Mouse (Mus musculus) limb, embryonic 14.5 days (tissue): Measurements from ENCODE around the gene Gm5244. TPM values are rescaled to one million over a fixed set of nuclear protein-coding genes. Genes with fewer than 3 reads are reported as not detected.

Experiments
- ATAC-seq: fragments of 200-750 bp; cut with Nextera tagmentation; 2 replicates; pipeline ENCODE4 v1.8.0; 2017; ENCODE audit warnings: low read depth, moderate number of reproducible peaks, moderate TSS enrichment; ENCODE audit not compliant: low FRiP score
- DNase-seq: peaks from one replicate; pipeline ENCODE4 v3.0.0-alpha.2; 2015; ENCODE audit warnings: low spot score
- H3K27ac ChIP-seq: fragments of 300-500 bp; sonication (generic); replicated peaks from 2 replicates; pipeline ENCODE4 v1.5.1; 2014; ENCODE audit warnings: low read depth, mild to moderate bottlenecking, low read length, moderate library complexity, mixed read lengths
- H3K27me3 ChIP-seq: fragments of 300-500 bp; sonication (generic); 2 replicates; pipeline ENCODE4 v1.6.1; 2014; ENCODE audit warnings: low read length, mixed read lengths; ENCODE audit not compliant: control insufficient read depth, insufficient read depth
- H3K36me3 ChIP-seq: fragments of 300-500 bp; sonication (generic); 2 replicates; pipeline ENCODE4 v1.6.1; 2014; ENCODE audit warnings: mild to moderate bottlenecking, low read length, moderate library complexity, mixed read lengths; ENCODE audit not compliant: control insufficient read depth, insufficient read depth
- H3K4me1 ChIP-seq: fragments of 300-500 bp; sonication (generic); 2 replicates; pipeline ENCODE4 v1.6.1; 2014; ENCODE audit warnings: antibody characterized with exemption, low read length, mixed read lengths; ENCODE audit not compliant: control insufficient read depth, insufficient read depth
- H3K4me2 ChIP-seq: fragments of 300-500 bp; sonication (generic); replicated peaks from 2 replicates; pipeline ENCODE4 v1.6.1; 2014; ENCODE audit warnings: low read depth, mild to moderate bottlenecking, low read length, moderate library complexity; ENCODE audit not compliant: severe bottlenecking
- H3K4me3 ChIP-seq: fragments of 300-500 bp; sonication (generic); replicated peaks from 2 replicates; pipeline ENCODE4 v1.5.1; 2014; ENCODE audit warnings: low read length
- H3K9ac ChIP-seq: fragments of 300-500 bp; sonication (generic); 2 replicates; pipeline ENCODE4 v1.6.1; 2014; ENCODE audit warnings: mild to moderate bottlenecking, low read depth, low read length, moderate library complexity; ENCODE audit not compliant: severe bottlenecking
- H3K9me3 ChIP-seq: fragments of 300-500 bp; sonication (generic); 2 replicates; pipeline ENCODE4 v1.6.1; 2016; ENCODE audit warnings: low read length; ENCODE audit not compliant: control insufficient read depth
- POLR2A ChIP-seq: fragments of 200-500 bp; IDR thresholded peaks from 2 replicates; pipeline ENCODE4 v1.8.0; 2012; ENCODE audit warnings: inconsistent platforms, mild to moderate bottlenecking, moderate library complexity, borderline replicate concordance; ENCODE audit not compliant: insufficient read depth, insufficient read length; ENCODE audit errors: extremely low read depth
- WGBS: fragments of 180-500 bp; shearing (Covaris S2); extraction: QIAGEN DNeasy Blood & Tissue Kit; methylation state at CpG from one replicate; pipeline ENCODE4 v1.1.7; 2014; 5-methylcytosine and 5-hydroxymethylcytosine counted together
- polyA plus RNA-seq, 2 experiments: library from polyadenylated mRNA; depleted of rRNA in 1 of 2; stranded (reverse) in 1 of 2; unstranded in 1 of 2; fragments of >200 nt; fragmentation: Nextera tagmentation in 1 of 2; extraction: Ambion mirVana in 1 of 2; gene quantifications; 2 replicates each; pipeline versions ENCODE4 v1.2.1 to v1.2.3; 2012 to 2014

Gm5244 gene
- polyA plus RNA-seq (2012; rRNA removed), result not detected in 2 replicates
- polyA plus RNA-seq (2014; fragmentation: Nextera tagmentation; extraction: Ambion mirVana), result not detected in 2 replicates

GRCm38 (mm10) chr19:12846382-12846781 is at the start of gene Gm5244:
Gm5244 (plus strand) TSS chr19:12846682.
- ATAC-seq, result no peak
- H3K27ac ChIP-seq, result no peak within 1 kb of the TSS

GRCm38 (mm10) chr19:12797071-12797470 is 49.4 kb upstream of the Gm5244 start:
- Histone ChIP-seq H3K4me1 (0 out of 2 replicates have a peak, but pooled peaks cover 5% of the 10 kb centered on the region), H3K36me3 (no peaks in the 10 kb centered on the region), H3K4me2 (peak overlapping the region; percentile 72), H3K9ac (peak overlapping the region; percentile 66), H3K27ac (peak overlapping the region; percentile 100), H3K27me3 (no peaks in the 10 kb centered on the region), H3K9me3 (no peaks in the 10 kb centered on the region), H3K4me3 (peak overlapping the region; percentile 94)
- no peak for ATAC-seq
- 1% methylated on average over 7 of the region's 7 CpGs for WGBS
- no peak for TF ChIP-seq POLR2A
- peak; percentile 79 for DNase-seq

More at GRCm38 (mm10) chr19:12846382-12846781, at the start of gene Gm5244:
- no peaks in the 10 kb centered on the region for H3K4me1 ChIP-seq
- DNase-seq, result no peak
- no peaks in the 10 kb centered on the region for H3K36me3 ChIP-seq
- no peak within 1 kb of the TSS for H3K4me2 ChIP-seq
- H3K9ac ChIP-seq, result no peak within 1 kb of the TSS
- no peak within 1 kb of the TSS for H3K4me3 ChIP-seq
- no peak for TF ChIP-seq POLR2A
- no peaks in the 10 kb centered on the region for H3K27me3 ChIP-seq
- H3K9me3 ChIP-seq, result no peaks in the 10 kb centered on the region

- Histone ChIP-seq H3K9ac (no peak overlapping the region), H3K9me3 (no peaks in the 10 kb centered on the region), H3K27ac (no peak overlapping the region), H3K27me3 (no peaks in the 10 kb centered on the region), H3K4me2 (no peak overlapping the region), H3K4me1 (no peaks in the 10 kb centered on the region), H3K4me3 (no peak overlapping the region), H3K36me3 (no peaks in the 10 kb centered on the region)
- TF ChIP-seq POLR2A, result no peak
- ATAC-seq (no peak), DNase-seq (no peak)
- 91% methylated on average over 4 of the region's 4 CpGs for WGBS
Observed at GRCm38 (mm10) chr19:12798404-12798803, 48.1 kb upstream of the Gm5244 start.

- DNase-seq (no peak), ATAC-seq (no peak)
- H3K4me2 ChIP-seq, result no peak overlapping the region
- H3K4me1 ChIP-seq, result no peaks in the 10 kb centered on the region
- 89% methylated on average over 3 of the region's 3 CpGs for WGBS
- no peaks in the 10 kb centered on the region for H3K36me3 ChIP-seq
- no peaks in the 10 kb centered on the region for H3K27me3 ChIP-seq
- H3K27ac ChIP-seq, result no peak overlapping the region
- no peak overlapping the region for H3K9ac ChIP-seq
- H3K9me3 ChIP-seq, result no peaks in the 10 kb centered on the region
- TF ChIP-seq POLR2A, result no peak
- H3K4me3 ChIP-seq, result no peak overlapping the region
Observed at GRCm38 (mm10) chr19:12799081-12799480, 47.4 kb upstream of the Gm5244 start.

GRCm38 (mm10) chr19:12800621-12801020 is 45.9 kb upstream of the Gm5244 start:
- Histone ChIP-seq H3K9ac (no peak overlapping the region), H3K4me3 (no peak overlapping the region), H3K36me3 (no peaks in the 10 kb centered on the region), H3K27ac (no peak overlapping the region), H3K27me3 (no peaks in the 10 kb centered on the region), H3K9me3 (no peaks in the 10 kb centered on the region), H3K4me2 (no peak overlapping the region), H3K4me1 (no peaks in the 10 kb centered on the region)
- no peak for ATAC-seq
- TF ChIP-seq POLR2A, result no peak
- 59% methylated on average over 2 of the region's 2 CpGs for WGBS
- DNase-seq, result no peak

- no peak overlapping the region for H3K9ac ChIP-seq
- no peaks in the 10 kb centered on the region for H3K27me3 ChIP-seq
- no peaks in the 10 kb centered on the region for H3K4me1 ChIP-seq
- TF ChIP-seq POLR2A, result no peak
- no peaks in the 10 kb centered on the region for H3K36me3 ChIP-seq
- DNase-seq (no peak), ATAC-seq (no peak)
- no peak overlapping the region for H3K27ac ChIP-seq
- WGBS, result 74% methylated on average over 3 of the region's 3 CpGs
- H3K9me3 ChIP-seq, result no peaks in the 10 kb centered on the region
- H3K4me3 ChIP-seq, result no peak overlapping the region
- H3K4me2 ChIP-seq, result no peak overlapping the region
Observed at GRCm38 (mm10) chr19:12801046-12801445, 45.4 kb upstream of the Gm5244 start.
